Mouse (Mus musculus) embryo, embryonic 11.5 days (tissue): ENCODE measurements around the gene Ctdnep1.

ENCODE experiments used
- DNase-seq: peaks from one replicate; pipeline ENCODE4 v3.0.0-alpha.2; 2012; ENCODE audit warnings: low read depth, low spot score

Ctdnep1 gene

GRCm38 (mm10) chr11:69983377-69983776 lies 2.4 kb downstream of the Ctdnep1 start:
- no peak for DNase-seq

- DNase-seq = no peak
Measured at GRCm38 (mm10) chr11:69984431-69984830, 3.5 kb downstream of the Ctdnep1 start.

GRCm38 (mm10) chr11:69989949-69990348 lies 9.0 kb downstream of the Ctdnep1 start:
- no peak for DNase-seq

- peak; percentile 90 for DNase-seq
Measured at GRCm38 (mm10) chr11:69990850-69991691, 10.1 kb downstream of the Ctdnep1 start, which contains the start of gene Gabarap. Gene Gabarap, plus strand, starts transcription at chr11:69991143.

- DNase-seq = no peak
Measured at GRCm38 (mm10) chr11:69991711-69992110, 10.8 kb downstream of the Ctdnep1 start.

- no peak for DNase-seq
Measured at GRCm38 (mm10) chr11:69992396-69992795, 11.4 kb downstream of the Ctdnep1 start.

- no peak for DNase-seq
Measured at GRCm38 (mm10) chr11:69992932-69993331, 12.0 kb downstream of the Ctdnep1 start.

GRCm38 (mm10) chr11:69994401-69995090 lies 13.6 kb downstream of the Ctdnep1 start:
- no peak for DNase-seq

GRCm38 (mm10) chr11:69995391-69995960 lies 14.5 kb downstream of the Ctdnep1 start, which contains the start of gene Phf23:
Gene Phf23, plus strand, starts transcription at chr11:69995777.
- peak; percentile 99 for DNase-seq

GRCm38 (mm10) chr11:69996161-69997061 lies 15.5 kb downstream of the Ctdnep1 start:
- DNase-seq = no peak

- peak; percentile 69 for DNase-seq
Measured at GRCm38 (mm10) chr11:69997070-69997509, 16.1 kb downstream of the Ctdnep1 start.

GRCm38 (mm10) chr11:69998567-69999491 lies 17.9 kb downstream of the Ctdnep1 start:
- DNase-seq = no peak

GRCm38 (mm10) chr11:69999666-70000065 lies 18.7 kb downstream of the Ctdnep1 start:
- DNase-seq = no peak

GRCm38 (mm10) chr11:70000396-70000898 lies 19.5 kb downstream of the Ctdnep1 start, which contains the start of gene Dvl2:
Gene Dvl2, plus strand, starts transcription at chr11:70000595.
- DNase-seq = peak; percentile 95

GRCm38 (mm10) chr11:70001159-70001558 lies 20.2 kb downstream of the Ctdnep1 start:
- no peak for DNase-seq

GRCm38 (mm10) chr11:70001865-70002264 lies 20.9 kb downstream of the Ctdnep1 start:
- no peak for DNase-seq

GRCm38 (mm10) chr11:70002471-70002870 lies 21.5 kb downstream of the Ctdnep1 start:
- no peak for DNase-seq

GRCm38 (mm10) chr11:70005521-70005920 lies 24.6 kb downstream of the Ctdnep1 start:
- no peak for DNase-seq

- DNase-seq = no peak
Measured at GRCm38 (mm10) chr11:70010033-70010432, 29.1 kb downstream of the Ctdnep1 start.

- DNase-seq = no peak
Measured at GRCm38 (mm10) chr11:70010548-70010947, 29.6 kb downstream of the Ctdnep1 start.
